Mouse (Mus musculus): Measurements from ENCODE around the gene Ppargc1a. TPM values are rescaled to one million over a fixed set of nuclear protein-coding genes. Genes with fewer than 3 reads are reported as not detected.

Gene Ppargc1a
- total and polyA plus RNA-seq, 3 experiments, result 0.43 to 28.2 (median 12.1) TPM

DNA sequence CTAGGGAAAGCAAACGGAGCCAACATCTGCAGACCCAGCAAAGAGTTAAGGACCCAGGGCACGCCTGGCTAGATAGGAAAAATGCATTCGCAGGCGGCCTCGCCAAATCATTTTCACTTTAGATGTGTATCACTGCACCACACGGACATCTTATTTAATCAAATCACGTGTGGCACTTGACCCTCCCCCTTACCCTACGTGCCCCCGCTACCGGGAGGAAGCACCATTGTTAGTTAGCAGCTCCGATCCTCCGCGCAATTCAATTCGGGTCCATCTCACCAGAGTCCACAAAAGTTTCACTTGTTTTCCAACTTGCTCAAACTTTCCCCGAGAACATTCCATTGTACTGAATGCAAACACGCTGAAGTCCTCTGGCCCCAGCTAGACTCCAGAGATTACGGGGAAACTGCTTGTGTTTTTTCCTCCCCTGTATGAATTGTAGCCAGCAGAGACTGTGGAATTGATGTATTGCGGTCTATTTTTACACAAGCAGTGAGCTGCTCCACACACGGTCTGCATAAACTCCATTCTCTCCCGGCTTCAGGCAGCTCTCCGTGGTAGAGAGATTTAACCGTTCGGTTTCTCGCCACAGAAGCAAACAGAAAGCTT is 14.9 kb downstream of the Ppargc1a start:
- DNase-seq, result peak; percentile 80

- no peak for DNase-seq
These were observed 15.6 kb downstream of the Ppargc1a start for GRCm38 (mm10) chr5:51551852-51552482.

GRCm38 (mm10) chr5:51547442-51548035 is 20.0 kb downstream of the Ppargc1a start:
- no peak for DNase-seq

DNA sequence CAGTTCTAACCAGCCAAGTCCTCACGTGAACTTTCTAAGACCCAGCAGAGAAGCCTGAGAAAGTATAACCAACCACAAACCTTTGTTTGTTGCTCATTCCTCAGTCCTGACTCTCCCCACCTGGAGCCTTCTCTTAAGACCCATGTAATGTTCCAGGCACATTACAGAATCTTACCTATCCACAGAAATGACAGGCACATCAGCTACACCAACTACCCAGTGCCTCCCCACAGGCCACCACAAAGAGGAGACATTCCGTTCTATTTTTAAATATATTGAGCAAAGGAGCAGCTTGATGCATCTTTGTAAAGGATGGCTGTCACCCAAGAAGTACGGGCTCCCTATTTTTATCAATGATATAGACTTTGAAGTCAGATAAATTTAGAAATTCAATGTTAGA is 20.7 kb downstream of the Ppargc1a start:
- no peak for DNase-seq

DNA sequence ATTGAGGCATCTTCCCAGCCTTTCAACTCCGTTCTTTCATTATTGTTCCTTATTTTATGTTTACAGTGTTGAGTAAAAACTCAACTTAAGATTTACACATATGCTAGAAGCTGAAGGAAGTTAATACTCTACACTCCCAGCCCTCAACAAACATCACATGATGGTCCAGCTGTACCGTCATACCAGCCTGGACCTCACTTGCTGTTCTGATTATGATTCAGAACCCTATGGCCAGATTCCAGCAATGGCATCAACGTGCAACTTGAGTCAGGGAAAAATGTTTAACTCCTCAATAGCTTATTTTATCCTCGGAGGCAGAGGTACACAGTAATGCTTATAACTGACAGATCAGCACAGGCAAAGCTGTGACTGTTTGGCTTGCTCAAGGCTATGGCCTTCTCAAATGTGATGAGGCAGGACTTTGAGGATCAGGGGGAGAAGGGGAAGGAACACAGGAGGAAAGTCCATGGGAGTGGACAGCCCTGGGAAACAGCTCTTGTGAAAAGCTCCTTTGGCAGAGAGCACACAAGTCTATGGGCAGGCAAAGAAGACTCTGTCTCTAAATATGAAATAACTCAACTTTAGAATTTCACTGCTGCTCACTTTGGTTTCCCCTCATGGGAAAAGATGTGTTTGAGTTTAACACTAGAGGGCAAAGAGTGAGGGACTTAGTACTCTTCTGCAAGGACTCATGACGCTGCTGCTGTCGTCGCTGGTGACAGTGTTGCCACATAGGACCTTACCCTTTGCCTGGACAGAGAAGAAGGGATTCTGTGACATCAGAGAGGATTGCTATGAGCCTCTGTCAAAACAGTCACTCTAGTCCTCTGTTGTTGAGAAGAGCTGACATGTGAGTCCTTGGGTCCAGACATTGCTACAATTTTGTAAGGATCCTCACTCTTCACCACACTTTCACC is 22.1 kb downstream of the Ppargc1a start:
- peak; percentile 37 for DNase-seq

DNA sequence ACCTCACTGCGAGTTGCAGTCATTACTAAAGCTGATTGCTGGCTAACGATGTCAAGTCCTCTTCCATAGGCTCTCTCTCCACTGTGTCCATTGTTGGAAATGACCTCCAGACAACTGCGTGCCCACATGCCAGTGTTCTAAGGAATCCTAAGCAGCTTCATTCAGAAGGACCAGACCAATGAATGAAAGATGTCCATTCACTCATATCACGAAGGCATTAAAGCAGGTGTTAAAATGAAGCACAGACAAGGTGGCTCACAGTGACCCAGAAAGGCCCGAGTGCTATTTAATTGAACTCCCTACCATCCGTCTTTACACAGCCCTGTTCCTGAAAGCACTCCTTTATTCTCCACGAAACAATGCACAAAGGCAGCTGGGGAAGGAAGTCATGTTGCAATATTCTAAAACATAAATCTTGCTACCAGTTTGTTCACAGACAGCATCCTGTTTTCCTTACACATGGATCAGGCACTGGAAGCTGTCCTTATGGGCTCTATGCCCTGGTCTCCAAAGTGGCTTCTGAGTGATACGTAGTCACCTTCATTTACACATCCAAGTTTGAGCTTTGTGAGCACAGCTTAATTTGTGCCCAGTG is 23.3 kb downstream of the Ppargc1a start:
- no peak for DNase-seq

DNA sequence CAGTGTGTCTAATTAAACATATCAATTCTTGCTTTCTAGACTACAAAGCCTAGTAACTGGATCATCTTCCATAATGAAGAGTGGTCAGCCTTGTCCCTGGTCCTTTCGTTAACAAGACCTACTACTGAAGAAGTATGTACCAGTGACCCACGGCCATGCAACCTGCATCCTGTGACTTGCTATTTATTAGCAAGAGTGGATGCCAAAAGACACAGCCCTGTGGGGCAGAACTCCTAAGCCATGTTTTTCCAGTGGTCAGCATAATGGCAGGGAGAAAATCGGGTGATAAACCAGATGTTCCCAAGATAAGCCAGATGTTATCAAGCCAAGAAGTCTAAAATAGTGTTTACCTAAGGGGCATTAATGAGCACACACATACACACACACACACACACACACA is 26.0 kb downstream of the Ppargc1a start:
- no peak for DNase-seq

GRCm38 (mm10) chr5:51540816-51541215 is 26.7 kb downstream of the Ppargc1a start:
- DNase-seq, result no peak

- no peak for DNase-seq
These were observed 28.0 kb downstream of the Ppargc1a start for GRCm38 (mm10) chr5:51539563-51539962.

- DNase-seq, result no peak
These were observed 29.2 kb downstream of the Ppargc1a start for GRCm38 (mm10) chr5:51538319-51538718.

DNA sequence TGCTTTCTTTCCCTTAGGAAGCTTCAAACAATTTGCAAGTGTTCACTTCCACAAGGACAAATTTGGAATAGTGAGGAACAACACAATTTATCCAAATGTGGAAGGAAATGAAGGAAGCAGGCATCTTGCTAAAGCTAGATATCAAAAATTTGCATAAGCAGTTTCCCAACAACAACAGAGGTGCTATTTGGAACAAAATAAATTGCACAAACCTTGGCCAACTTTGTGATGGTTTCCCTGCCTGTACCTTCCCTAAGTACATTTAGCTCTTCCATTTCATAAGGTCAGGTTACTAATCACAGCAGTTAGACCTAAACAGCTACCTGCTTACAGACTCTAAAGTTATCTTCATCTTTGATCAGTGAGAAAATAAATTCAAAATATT is 29.9 kb downstream of the Ppargc1a start:
- DNase-seq, result no peak

GRCm38 (mm10) chr5:51537009-51537645 is 30.4 kb downstream of the Ppargc1a start:
- no peak for DNase-seq

- DNase-seq, result no peak
These were observed 33.1 kb downstream of the Ppargc1a start for GRCm38 (mm10) chr5:51534456-51534855.

DNA sequence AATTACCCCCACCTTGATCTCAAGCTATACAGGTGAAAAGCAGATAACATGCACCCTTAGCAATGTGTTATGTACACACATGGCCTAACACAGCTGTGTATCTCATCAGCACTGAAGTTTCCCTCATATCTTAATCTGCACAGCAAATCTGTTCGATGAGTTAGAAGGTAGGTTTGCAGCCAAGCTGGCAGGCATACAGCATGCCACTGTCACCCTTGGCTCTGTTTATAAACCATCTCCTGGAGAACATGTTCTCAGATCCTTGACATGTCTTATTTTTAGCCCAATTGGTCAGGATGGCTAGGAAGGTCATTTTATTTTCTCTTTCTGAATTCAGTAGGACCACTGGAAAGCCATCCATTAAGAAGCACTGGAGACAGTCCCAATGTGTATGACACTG is 36.2 kb downstream of the Ppargc1a start:
- DNase-seq, result no peak

DNA sequence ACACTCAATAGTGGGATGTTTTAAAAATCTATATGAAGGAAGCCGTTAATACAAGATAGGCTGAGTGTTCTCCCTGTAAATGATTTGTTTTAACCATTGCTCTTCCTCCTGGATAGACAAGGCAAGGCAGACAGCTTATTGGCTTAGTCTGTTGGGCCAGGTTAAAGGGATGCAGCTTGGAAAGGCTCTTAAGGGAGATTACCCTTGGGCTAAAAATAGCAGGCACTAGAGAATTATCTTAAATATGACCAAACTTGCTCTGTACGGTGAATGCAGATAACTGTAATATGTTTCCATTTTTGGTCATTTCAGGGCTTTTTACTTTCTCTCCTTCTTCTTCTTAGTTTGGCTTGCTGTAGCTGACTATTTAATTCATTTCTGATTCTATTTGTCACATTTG is 38.1 kb downstream of the Ppargc1a start:
- DNase-seq, result no peak

DNA sequence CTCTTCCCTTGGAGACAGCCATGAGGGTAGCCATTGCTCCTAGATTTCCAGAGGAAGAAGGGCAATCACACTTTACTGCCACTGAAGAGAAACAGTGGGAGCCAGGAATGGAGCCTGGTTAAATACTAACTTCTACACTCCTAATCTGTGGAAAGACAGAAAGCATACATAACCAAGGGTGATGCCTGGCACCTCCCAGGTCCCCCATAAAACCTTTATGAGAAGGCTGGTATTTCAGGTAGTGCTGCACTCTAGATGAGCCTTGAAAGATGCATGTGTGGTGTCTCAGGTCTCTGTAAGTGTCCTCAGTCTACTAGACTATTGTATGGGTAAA is 39.4 kb downstream of the Ppargc1a start:
- no peak for DNase-seq

DNA sequence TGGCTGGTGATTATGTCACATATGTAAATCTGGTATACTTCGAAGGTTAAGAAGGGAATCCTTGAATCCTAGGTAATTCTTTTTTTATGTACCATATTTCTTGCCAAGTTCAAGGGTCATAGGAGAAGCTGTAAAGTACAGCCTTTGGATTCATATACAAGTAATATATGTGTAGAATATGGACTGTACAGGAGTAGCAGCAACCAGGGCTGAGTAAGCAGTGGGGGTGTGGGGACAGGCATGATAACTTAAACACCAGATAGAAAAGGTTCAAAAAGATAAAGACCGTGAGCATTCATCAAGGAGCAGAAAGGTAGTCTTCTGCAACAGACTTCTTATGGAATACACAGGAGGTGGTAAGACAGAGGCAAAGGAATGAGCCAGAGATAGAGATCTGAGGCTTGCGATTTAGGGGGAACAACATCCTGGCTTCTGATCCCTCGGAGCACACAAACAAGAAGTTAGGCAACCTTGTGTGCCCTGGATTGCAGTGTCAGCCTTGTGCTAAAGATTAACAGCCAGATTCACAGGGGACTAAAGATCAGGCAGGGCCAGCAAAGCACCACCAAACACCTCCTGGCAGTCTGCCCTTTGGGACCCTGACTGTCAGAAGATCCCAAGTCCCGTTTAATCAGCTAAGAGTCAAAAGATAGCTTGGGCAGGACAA is 39.9 kb downstream of the Ppargc1a start:
- no peak for DNase-seq

- no peak for DNase-seq
These were observed 41.7 kb downstream of the Ppargc1a start for GRCm38 (mm10) chr5:51525858-51526257.

DNA sequence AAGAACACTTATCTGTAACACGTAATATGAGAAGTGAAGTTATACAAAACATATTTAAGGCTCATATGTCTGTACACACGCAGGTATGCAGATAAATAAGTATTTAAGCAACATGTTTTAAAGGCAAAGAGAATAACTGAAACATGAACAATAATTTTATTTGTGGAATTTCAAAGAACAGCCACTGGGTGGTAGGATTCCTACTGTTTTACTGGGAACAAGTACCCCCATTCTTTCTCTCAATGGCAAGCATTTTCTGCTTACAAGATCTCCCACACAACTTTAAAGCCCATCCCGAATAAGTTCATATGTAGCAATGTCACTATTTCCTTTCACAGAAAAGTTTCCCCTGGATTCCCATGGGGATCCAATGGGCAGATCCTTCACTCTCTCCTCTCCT is 46.7 kb downstream of the Ppargc1a start:
- no peak for DNase-seq

GRCm38 (mm10) chr5:51517440-51518187 is 49.9 kb downstream of the Ppargc1a start:
- DNase-seq, result no peak

- no peak for DNase-seq
These were observed 62.9 kb downstream of the Ppargc1a start for GRCm38 (mm10) chr5:51504654-51505053.

Measured in adrenal gland, adult 2 months (tissue).